Mouse (Mus musculus): ENCODE results near the gene 9230110F15Rik. TPM values are rescaled to one million over a fixed set of nuclear protein-coding genes. Genes with fewer than 3 reads are reported as not detected.
"Not testable (repeated sequence)": the region's sequence is repeated elsewhere in the genome, so short reads cannot be mapped to it uniquely, and the experiment has no call there.

Gene 9230110F15Rik
- polyA plus RNA-seq (2015; fragmentation: Nextera tagmentation; extraction: Ambion mirVana) = not detected in 2 replicates

GRCm38 (mm10) chr9:35844050-35844449 lies at the start of gene 9230110F15Rik:
9230110F15Rik (minus strand) TSS chr9:35844150.
- 65% methylated on average over 1 of the region's 1 CpGs for WGBS
- Histone ChIP-seq H3K9ac (no peak within 1 kb of the TSS), H3K9me3 (no peaks in the 10 kb centered on the region), H3K4me1 (no peaks in the 10 kb centered on the region), H3K27ac (no peak within 1 kb of the TSS), H3K4me2 (no peak within 1 kb of the TSS), H3K4me3 (replicated peaks) (no peak within 1 kb of the TSS), H3K27me3 (replicated peaks) (no peaks in the 10 kb centered on the region), H3K36me3 (no peaks in the 10 kb centered on the region)
- no peak for ATAC-seq (ENCODE audit: insufficient read depth, low FRiP score, low read depth)

GRCm38 (mm10) chr9:35893112-35893511 lies 49.2 kb upstream of the 9230110F15Rik start:
- H3K4me2 ChIP-seq; H3K27me3 ChIP-seq (replicated peaks); H3K4me3 ChIP-seq (replicated peaks); H3K4me1 ChIP-seq; H3K27ac ChIP-seq; H3K36me3 ChIP-seq; H3K9me3 ChIP-seq; H3K9ac ChIP-seq; ATAC-seq (ENCODE audit: insufficient read depth, low FRiP score, low read depth): not testable (repeated sequence)
- 65% methylated on average over 1 of the region's 1 CpGs for WGBS

DNA sequence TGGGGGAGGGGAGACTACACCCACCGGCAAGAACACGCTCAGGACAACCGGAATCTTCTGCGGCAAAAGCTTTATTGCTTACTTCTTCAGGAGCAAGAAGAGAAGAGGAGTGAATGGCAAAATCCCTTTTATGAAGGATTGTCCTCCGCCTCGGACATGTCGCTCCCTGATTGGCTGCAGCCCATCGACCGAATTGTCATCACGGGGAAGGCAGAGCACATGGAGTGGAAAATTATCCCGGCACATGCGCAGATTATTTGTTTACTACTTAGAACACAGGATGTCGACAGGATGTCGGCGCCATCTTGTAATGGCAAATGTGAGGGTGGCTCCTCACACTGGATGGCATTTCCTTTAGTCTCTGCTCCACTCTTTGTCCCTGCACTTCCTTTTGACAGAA lies 26.1 kb downstream of the 9230110F15Rik start:
- not testable (repeated sequence) for ATAC-seq (ENCODE audit: insufficient read depth, low FRiP score, low read depth); H3K9me3 ChIP-seq; H3K27me3 ChIP-seq (replicated peaks); H3K4me1 ChIP-seq; H3K9ac ChIP-seq; H3K36me3 ChIP-seq; H3K4me3 ChIP-seq (replicated peaks); H3K27ac ChIP-seq; H3K4me2 ChIP-seq
- 94% methylated on average over 15 of the region's 15 CpGs for WGBS

GRCm38 (mm10) chr9:35798146-35798545 lies 45.8 kb downstream of the 9230110F15Rik start:
- Histone ChIP-seq H3K36me3 (no peaks in the 10 kb centered on the region), H3K4me2 (no peak overlapping the region), H3K4me3 (replicated peaks) (no peak overlapping the region), H3K4me1 (no peaks in the 10 kb centered on the region), H3K9ac (no peak overlapping the region), H3K27me3 (replicated peaks) (no peaks in the 10 kb centered on the region), H3K27ac (no peak overlapping the region), H3K9me3 (no peaks in the 10 kb centered on the region)
- no peak for ATAC-seq (ENCODE audit: insufficient read depth, low FRiP score, low read depth)

GRCm38 (mm10) chr9:35790001-35790400 lies 53.9 kb downstream of the 9230110F15Rik start, which contains the start of the genes Gm27235 and D730048I06Rik:
Gm27235 (minus strand) TSS chr9:35790101.
D730048I06Rik (minus strand) TSS chr9:35790112.
- Histone ChIP-seq H3K4me2 (no peak within 1 kb of the TSS), H3K9me3 (no peaks in the 10 kb centered on the region), H3K36me3 (no peaks in the 10 kb centered on the region), H3K27me3 (replicated peaks) (no peaks in the 10 kb centered on the region), H3K27ac (no peak within 1 kb of the TSS), H3K4me1 (no peaks in the 10 kb centered on the region), H3K4me3 (replicated peaks) (no peak within 1 kb of the TSS), H3K9ac (no peak within 1 kb of the TSS)
- no peak for ATAC-seq (ENCODE audit: insufficient read depth, low FRiP score, low read depth)
- WGBS = 89% methylated on average over 3 of the region's 3 CpGs

Other genes starting within 250 kb of the 9230110F15Rik start
- gene Pate4, start 232.2 kb downstream of the 9230110F15Rik start, polyA plus RNA-seq (2015; fragmentation: Nextera tagmentation; extraction: Ambion mirVana) = not detected in 2 replicates
- not detected in 2 replicates for gene Pate3, start 195.9 kb downstream of the 9230110F15Rik start, polyA plus RNA-seq (2015; fragmentation: Nextera tagmentation; extraction: Ambion mirVana)
- gene Pate1, start 156.8 kb downstream of the 9230110F15Rik start, polyA plus RNA-seq (2015; fragmentation: Nextera tagmentation; extraction: Ambion mirVana) = not detected in 2 replicates
- not detected in 2 replicates for gene Gm17677, start 103.1 kb downstream of the 9230110F15Rik start, polyA plus RNA-seq (2015; fragmentation: Nextera tagmentation; extraction: Ambion mirVana)
- gene Gm17727, start 66.0 kb downstream of the 9230110F15Rik start, polyA plus RNA-seq (2015; fragmentation: Nextera tagmentation; extraction: Ambion mirVana) = not detected in 2 replicates
- gene Gm27235, start 54.0 kb downstream of the 9230110F15Rik start, polyA plus RNA-seq (2015; fragmentation: Nextera tagmentation; extraction: Ambion mirVana) = not detected in 2 replicates
- gene D730048I06Rik, start 54.0 kb downstream of the 9230110F15Rik start, polyA plus RNA-seq (2015; fragmentation: Nextera tagmentation; extraction: Ambion mirVana) = not detected in 2 replicates
- not detected in 2 replicates for gene 9230113P08Rik, start 64.3 kb upstream of the 9230110F15Rik start, polyA plus RNA-seq (2015; fragmentation: Nextera tagmentation; extraction: Ambion mirVana)

Data from stomach, embryonic 15.5 days (tissue).